Mouse (Mus musculus): ENCODE data around the gene Pnma5.

GRCm38 (mm10) chrX:73039666-73040065, 2.8 kb upstream of the Pnma5 start:
- TF ChIP-seq CTCF (IDR thresholded peaks at IDR 0.05; ENCODE audit: low read depth): no peak
- no peak for TF ChIP-seq EP300 (IDR thresholded peaks at IDR 0.05; ENCODE audit: low read depth)

All from liver, embryonic 14.5 days (tissue).